Mouse (Mus musculus) gastrocnemius, postnatal 4 days (tissue): ENCODE measurements around the gene Taf10. TPM values are rescaled to one million over a fixed set of nuclear protein-coding genes. Genes with fewer than 3 reads are reported as not detected.
A peak's percentile ranks its signal among the peaks of the same experiment; 100 is the strongest.
"Not testable (repeated sequence)": the region's sequence is repeated elsewhere in the genome, so short reads cannot be mapped to it uniquely, and the experiment has no call there.

Source experiments
- DNase-seq, 2 experiments: peaks; one replicate each; pipeline ENCODE4 v3.0.0; 2021 to 2022; ENCODE audit warnings: low spot score in 2 of 2, mixed read lengths in 2 of 2
- total RNA-seq, 2 experiments: library from RNA; stranded (reverse); gene quantifications; 2 replicates each; pipeline ENCODE4 v1.2.3; 2021

Taf10 gene
- total RNA-seq, 2 experiments from 2014 or later, result 85.8 to 98.7 TPM

GRCm38 (mm10) chr7:105761813-105762484 lies 17.8 kb upstream of the Taf10 start:
- peak in 1 of 2 experiments; percentile 14 for DNase-seq

DNA sequence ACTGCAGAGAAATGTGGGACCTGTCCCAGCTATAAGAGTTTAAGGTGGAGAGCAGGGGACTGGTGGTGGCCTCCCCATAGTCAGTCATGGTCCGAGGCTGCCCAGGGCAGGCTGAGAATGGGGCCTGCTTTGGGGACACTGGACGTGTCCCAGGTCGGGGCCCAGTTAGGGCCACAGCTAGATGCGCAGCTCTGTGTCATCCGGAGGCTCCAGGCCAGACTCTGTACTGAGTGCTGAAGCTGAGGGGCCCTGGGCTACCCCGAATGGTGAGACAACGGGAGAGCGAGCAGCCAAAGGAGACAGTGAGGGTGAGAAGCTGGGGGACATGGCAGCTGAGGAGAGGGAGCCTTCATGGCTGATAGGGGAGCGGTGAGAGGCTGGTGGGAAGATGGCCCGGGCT lies 9.1 kb upstream of the Taf10 start:
- DNase-seq, result peak in 1 of 2 experiments; percentile 10

DNA sequence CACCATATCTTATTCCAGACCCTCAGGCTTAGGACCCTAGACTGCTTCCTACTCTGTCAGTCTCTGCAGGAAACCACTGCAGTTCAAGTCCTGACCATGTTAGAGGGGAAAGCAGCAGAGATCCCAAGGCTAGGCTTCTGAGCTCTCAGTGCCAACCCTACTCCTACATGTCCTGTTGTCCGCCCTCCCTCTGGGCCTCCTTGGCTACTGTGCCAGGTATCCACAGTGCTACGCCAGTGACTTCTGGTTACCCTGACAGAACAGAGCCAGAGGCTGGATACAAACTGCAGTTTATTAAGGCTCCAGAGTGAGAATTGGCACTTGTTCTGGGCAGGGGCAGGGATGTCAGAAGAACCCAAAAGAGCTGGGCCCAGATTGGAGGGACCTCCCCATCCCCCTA lies 8.6 kb upstream of the Taf10 start:
- peak in 1 of 2 experiments; percentile 12 for DNase-seq

GRCm38 (mm10) chr7:105751491-105752433 lies 7.6 kb upstream of the Taf10 start, which contains the start of gene Tpp1:
Gene Tpp1 (minus strand): TSS chr7:105752235.
- peak; percentile 74 to 84 for DNase-seq

DNA sequence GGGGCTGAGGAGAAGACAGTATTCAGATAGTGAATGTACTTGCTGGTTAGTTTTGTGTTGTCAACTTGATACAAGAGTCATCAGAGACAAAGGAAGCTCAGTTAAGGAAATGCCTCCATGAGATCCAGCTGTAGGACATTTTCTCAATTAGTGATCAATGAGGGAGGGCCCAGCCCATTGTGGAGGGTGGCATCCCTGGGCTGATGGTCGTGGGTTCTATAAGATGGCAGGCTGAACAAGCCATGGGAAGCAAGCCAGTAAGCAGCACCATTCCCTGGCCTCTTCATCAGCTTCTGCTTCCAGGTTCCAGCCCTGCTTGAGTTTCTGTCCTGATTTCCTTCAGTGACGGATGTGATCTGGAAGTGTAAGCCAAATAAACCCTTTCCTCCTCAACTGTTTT lies 3.6 kb upstream of the Taf10 start:
- DNase-seq, result no peak

- not testable (repeated sequence) for DNase-seq
These were observed 775 bp downstream of the Taf10 start for GRCm38 (mm10) chr7:105743246-105743925.

DNA sequence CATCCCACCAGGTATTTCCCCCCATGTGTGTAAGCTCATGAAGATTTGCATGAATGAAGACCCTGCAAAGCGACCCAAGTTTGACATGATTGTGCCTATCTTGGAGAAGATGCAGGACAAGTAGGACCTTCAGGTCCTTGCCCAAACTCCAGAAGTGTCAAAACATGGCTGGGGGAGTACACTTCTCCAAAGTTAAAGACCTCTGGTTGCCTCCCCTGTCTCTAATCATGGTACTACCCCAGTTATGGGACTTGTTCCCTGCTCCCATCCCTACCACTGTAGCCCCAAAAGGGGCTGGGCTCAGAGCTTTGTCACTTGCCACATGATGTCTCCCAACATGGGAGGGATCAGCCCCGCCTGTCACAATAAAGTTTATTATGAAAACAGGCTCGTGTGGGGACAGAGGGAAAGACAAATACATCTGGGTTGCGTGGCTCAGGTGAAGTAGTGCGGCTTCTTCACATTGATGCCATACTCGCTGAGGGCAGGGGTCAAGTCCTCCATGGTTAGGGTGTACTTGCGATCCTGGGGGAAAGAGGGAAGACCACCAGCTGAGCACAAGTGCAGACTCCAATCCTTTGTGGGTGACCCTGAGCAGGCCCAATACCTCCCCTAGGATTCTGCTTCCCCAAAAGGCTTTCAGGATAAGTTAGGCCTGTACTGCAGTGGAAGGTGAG lies 1.5 kb downstream of the Taf10 start:
- not testable (repeated sequence) for DNase-seq

- DNase-seq, result no peak
These were observed 2.2 kb downstream of the Taf10 start for GRCm38 (mm10) chr7:105741978-105742377.

GRCm38 (mm10) chr7:105740851-105741250 lies 3.3 kb downstream of the Taf10 start:
- no peak for DNase-seq

DNA sequence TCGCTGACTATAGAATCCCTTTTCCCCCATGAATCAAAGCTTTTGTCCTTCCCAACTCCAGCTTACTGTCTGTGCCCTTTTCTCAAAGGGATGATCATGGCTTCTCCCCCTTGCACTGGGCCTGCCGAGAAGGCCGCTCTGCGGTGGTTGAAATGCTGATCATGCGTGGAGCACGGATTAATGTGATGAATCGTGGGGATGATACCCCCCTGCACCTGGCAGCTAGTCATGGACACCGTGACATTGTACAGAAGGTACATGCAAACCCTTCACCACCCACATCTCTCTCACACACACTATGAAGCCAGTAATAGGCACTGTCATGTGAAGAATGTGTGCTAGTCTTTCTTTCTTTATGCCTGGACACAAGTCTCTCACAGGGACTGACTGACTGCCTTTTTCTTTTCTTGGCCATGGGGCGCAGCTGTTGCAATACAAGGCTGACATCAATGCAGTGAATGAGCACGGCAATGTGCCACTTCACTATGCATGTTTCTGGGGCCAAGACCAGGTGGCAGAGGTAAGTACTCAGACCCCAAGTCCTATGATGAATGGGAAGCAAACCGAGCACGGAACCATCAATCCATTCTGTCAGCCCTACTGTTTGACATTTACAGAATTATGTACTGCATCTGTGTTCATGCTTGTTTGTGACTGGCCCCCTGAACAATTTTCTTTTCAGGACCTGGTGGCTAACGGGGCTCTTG lies 3.9 kb downstream of the Taf10 start:
- no peak for DNase-seq

DNA sequence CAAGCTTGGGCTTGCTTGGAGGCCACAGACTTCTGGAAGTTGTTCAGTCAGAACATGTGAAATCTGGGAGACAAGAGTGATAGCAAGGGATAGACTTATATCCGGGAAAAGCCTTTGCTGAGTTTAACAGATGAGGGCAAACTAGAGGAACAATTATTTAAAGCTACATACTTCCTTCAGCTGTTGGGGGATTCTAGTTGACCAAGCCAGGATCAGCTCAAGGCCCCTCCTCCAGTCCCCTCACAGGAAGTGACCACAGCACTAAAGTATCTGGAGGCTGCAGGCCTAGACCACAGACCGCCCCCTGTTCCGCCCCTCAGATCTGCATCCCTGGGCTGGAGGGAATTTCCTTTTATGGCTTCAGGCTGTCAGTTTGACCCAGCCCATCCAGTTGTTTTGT lies 5.2 kb downstream of the Taf10 start:
- peak in 1 of 2 experiments; percentile 65 for DNase-seq

DNA sequence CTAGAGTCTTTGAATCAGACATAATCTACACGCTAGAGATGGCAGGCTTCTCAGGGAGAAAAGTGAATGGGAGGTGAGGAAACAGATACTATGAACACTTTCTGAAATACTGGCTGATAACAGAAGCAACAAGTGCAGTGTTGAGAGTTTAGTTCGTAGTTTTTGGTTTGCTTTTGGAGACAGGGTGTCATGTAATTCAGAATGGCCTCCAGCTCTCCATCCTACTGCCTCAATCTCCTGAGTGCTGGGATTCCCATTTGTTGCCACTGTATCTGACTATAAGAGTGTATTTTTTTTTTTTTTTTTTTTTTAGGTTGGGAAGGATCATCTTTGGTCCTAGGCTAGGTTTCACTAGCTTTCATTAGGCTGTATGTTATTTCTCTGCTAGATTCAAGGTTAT lies 5.9 kb downstream of the Taf10 start:
- DNase-seq, result no peak

- DNase-seq, result no peak
These were observed 6.5 kb downstream of the Taf10 start for GRCm38 (mm10) chr7:105737648-105738047.

DNA sequence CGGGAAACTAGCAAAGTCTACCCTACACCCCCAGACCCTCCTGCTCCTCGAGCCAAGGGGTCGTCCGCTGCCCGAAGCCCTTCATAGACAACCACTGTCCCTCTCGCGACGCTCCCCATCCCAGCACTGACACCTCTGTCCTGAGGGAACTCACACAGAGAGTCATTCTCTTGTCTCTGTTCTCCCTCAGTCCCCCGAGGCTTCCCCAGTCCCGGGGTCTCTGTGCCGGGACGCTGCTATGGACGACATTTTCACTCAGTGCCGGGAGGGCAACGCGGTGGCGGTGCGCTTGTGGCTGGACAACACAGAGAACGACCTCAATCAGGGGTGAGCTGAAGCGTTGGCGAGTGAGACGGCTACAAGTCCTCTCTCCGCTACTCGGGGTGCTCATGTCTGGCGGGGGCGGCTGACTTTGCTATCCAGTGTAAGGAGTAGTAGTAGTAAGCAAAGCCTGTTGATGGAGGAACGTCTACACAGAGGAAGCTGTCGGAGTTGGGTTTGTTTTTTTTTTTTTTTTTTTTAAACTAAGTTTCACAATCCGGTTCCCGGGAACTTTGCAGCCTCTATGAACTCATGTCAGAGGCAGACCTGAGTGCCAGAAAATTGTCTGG lies 7.1 kb downstream of the Taf10 start, which contains the start of gene Rrp8:
Gene Rrp8, minus strand, starts transcription at position 475 of the 611 bp plus-strand sequence.
- peak in 1 of 2 experiments; percentile 50 for DNase-seq

DNA sequence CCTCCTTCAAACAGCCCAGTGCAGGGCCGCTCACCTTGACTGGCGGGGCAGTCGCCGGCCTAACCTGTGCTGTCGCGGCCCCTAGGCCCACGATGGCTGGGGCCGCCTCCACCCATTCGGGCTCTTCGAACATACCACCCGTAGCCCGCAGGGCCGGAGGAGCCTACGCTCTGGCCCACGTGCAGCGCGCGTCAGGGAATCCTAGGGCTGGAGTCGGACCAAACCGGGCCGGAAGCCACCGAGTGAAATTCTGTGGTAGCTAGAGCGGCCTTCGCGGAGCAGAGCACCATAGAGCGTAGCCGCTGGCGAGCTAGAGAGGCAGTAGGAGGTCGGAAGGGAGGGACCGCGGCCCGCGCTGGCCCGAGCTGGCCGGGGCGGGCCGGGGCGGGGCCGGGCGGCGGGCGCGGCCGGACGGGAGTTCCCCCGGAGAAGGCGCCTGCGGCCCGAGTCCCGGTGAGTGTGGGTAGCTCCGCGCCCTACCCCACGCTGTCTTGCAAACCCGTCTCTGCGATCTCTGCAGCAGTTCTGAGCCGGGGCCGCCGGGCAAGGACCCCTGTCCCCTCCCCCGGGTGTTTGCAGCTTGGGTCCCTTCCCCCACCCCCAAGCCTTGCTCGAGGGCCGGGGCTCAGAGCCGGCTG lies 7.8 kb downstream of the Taf10 start, which contains the start of gene Ilk:
Gene Ilk, plus strand, starts transcription at position 329 of the 638 bp plus-strand sequence.
- peak; percentile 84 to 91 for DNase-seq

DNA sequence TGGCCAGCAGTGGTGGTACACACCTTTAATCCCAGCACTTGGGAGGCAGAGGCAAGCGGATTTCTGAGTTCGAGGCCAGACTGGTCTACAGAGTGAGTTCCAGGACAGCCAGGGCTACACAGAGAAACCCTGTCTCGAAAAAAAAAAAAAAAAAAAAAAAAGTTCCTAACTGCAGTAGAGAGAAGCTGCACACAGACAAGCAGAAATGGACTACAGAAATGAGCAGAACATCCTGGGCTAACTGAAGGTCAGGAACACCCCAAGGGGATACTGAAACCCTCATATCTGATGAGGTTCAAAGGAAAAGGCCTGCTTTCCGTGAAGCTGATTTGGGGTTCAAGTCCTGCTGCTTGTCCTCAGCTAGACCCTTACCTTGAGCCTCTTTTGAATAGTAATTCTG lies 8.7 kb downstream of the Taf10 start:
- DNase-seq, result not testable (repeated sequence)

- no peak for DNase-seq
These were observed 9.3 kb downstream of the Taf10 start for GRCm38 (mm10) chr7:105734826-105735225.

- DNase-seq, result no peak
These were observed 10.3 kb downstream of the Taf10 start for GRCm38 (mm10) chr7:105733836-105734235.
